Comparison of ENCODE assay signal across 10 mouse cellular contexts in the genomic region with DNA sequence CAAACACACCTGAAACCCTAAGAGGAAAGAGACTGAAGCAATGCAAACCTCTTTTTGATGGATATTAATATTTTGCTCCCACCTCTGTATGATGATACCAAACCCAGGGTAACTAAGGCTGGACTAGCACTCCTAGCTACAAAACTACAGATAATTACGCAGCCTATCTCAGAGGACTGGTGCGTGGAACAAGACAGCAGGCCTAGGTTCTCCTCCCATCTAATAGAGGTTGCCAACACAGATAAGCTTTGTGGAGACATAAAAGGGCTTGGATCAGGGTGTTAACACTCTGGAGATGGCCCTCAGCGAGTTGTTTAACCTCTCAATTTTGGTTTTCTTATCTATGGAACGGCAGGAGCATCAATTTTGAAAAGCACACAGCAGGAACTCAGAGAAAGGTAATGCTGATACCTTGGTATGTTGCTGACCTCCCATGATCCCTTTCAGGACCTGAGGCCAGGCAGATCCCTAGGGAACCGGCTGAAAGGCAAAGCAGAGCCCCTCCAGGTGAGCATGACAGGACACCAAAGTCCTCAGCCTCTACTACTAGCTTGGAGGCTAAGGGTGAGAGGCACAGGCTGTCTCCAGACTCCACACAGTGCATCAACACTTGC. TPM values are rescaled to one million over a fixed set of nuclear protein-coding genes. Genes with fewer than 3 reads are reported as not detected.
DNase-seq lines count a peak whose midpoint lies in the region; ATAC-seq and TF ChIP-seq lines count a peak whose summit lies in the region.
"Had no signal": no experiment of that assay in that cellular context is flagged by ENCODE, and none has a peak within 500 bp of the region (broad histone marks: within the 10 kb centered on the region; RNA-seq: fewer than 3 reads in every experiment).

No protein-coding gene starts in this region.

- no peaks in the 10 kb centered on the region for H3K9me3 ChIP-seq in forebrain, embryonic 11.5 days (ENCODE audit: control insufficient read depth, low read length)
- no peaks in the 10 kb centered on the region for H3K9me3 ChIP-seq in forebrain, embryonic 15.5 days
- no peaks in the 10 kb centered on the region for H3K9me3 ChIP-seq in kidney, embryonic 14.5 days (ENCODE audit: control insufficient read depth, low read length)
- H3K9me3 ChIP-seq in liver, embryonic 12.5 days (replicated peaks): no peaks in the 10 kb centered on the region
- H3K9me3 ChIP-seq: megakaryocyte, embryonic 14.5 days had no signal

- peak; percentile 23 for DNase-seq in forebrain, embryonic 11.5 days (ENCODE audit: low spot score)
- DNase-seq in kidney, postnatal 25 days: no peak
- peak; percentile 11 for DNase-seq in neural tube, embryonic 10.5 days (ENCODE audit: extremely low spot score, low spot score)
- DNase-seq in testis, postnatal 14 days (ENCODE audit: low spot score): no peak
- DNase-seq in kidney, adult 2 months: no peak
- DNase-seq: thymus, postnatal 4 days had no signal

- TF ChIP-seq CTCF in kidney, adult 2 months (conservative IDR thresholded peaks at IDR 0.05; ENCODE audit: insufficient read depth, insufficient read length, low read depth, low read length): no peak

- H3K4me3 ChIP-seq in forebrain, embryonic 11.5 days (ENCODE audit: low read depth, low read length): no peak overlapping the region
- H3K4me3 ChIP-seq in forebrain, embryonic 15.5 days: no peak overlapping the region
- no peak overlapping the region for H3K4me3 ChIP-seq in kidney, embryonic 14.5 days (ENCODE audit: low read length)
- no peak overlapping the region for H3K4me3 ChIP-seq in liver, embryonic 12.5 days
- H3K4me3 ChIP-seq in kidney, adult 2 months (ENCODE audit: insufficient read depth, low read depth, low read length): no peak overlapping the region
- H3K4me3 ChIP-seq: megakaryocyte, embryonic 14.5 days had no signal

- no peak for TF ChIP-seq POLR2A in kidney, adult 2 months (IDR thresholded peaks at IDR 0.05; ENCODE audit: low read depth, low read length)

- no peak overlapping the region for H3K27ac ChIP-seq in forebrain, embryonic 11.5 days (ENCODE audit: low read depth, low read length)
- H3K27ac ChIP-seq in forebrain, embryonic 15.5 days (replicated peaks): no peak overlapping the region
- H3K27ac ChIP-seq in kidney, embryonic 14.5 days (ENCODE audit: low read depth, low read length): 0 out of 2 replicates have a peak overlapping the region, but pooled peaks have one; percentile 6
- H3K27ac ChIP-seq in liver, embryonic 12.5 days: no peak overlapping the region
- H3K27ac ChIP-seq in kidney, adult 2 months (ENCODE audit: insufficient read depth, low read depth, low read length): no peak overlapping the region

- no peak overlapping the region; the same call in 1 of the 2 replicates for H3K9ac ChIP-seq in forebrain, embryonic 11.5 days (ENCODE audit: low read length)
- H3K9ac ChIP-seq in forebrain, embryonic 15.5 days (replicated peaks): no peak overlapping the region
- H3K9ac ChIP-seq in kidney, embryonic 14.5 days (ENCODE audit: low read depth, low read length): no peak overlapping the region
- H3K9ac ChIP-seq in liver, embryonic 12.5 days: no peak overlapping the region

- WGBS in forebrain, embryonic 11.5 days: 41% methylated on average over 5 of the region's 5 CpGs
- WGBS in forebrain, embryonic 15.5 days: 50% methylated on average over 5 of the region's 5 CpGs
- 58% methylated on average over 5 of the region's 5 CpGs for WGBS in kidney, embryonic 14.5 days
- 17% methylated on average over 5 of the region's 5 CpGs for WGBS in liver, embryonic 12.5 days (ENCODE audit: insufficient replicate concordance)
- 77% methylated on average over 5 of the region's 5 CpGs for WGBS in kidney, adult 2 months

- no peak for ATAC-seq in forebrain, embryonic 11.5 days (replicated peaks; ENCODE audit: low FRiP score)
- ATAC-seq in forebrain, embryonic 15.5 days (replicated peaks): no peak
- no peak for ATAC-seq in kidney, embryonic 14.5 days (ENCODE audit: low FRiP score, low TSS enrichment)
- ATAC-seq in liver, embryonic 12.5 days: peak; percentile 73

- no peaks in the 10 kb centered on the region for H3K36me3 ChIP-seq in forebrain, embryonic 11.5 days (ENCODE audit: control insufficient read depth, insufficient read depth, low read length)
- no peaks in the 10 kb centered on the region for H3K36me3 ChIP-seq in forebrain, embryonic 15.5 days
- H3K36me3 ChIP-seq in kidney, embryonic 14.5 days (ENCODE audit: control insufficient read depth, insufficient read depth, low read length): peaks cover 2% of the 10 kb centered on the region; the same call in 1 of the 2 replicates
- no peaks in the 10 kb centered on the region for H3K36me3 ChIP-seq in liver, embryonic 12.5 days
- no peaks in the 10 kb centered on the region for H3K36me3 ChIP-seq in kidney, adult 2 months (ENCODE audit: control insufficient read depth, insufficient read depth, low read length)

- H3K4me2 ChIP-seq in forebrain, embryonic 11.5 days (ENCODE audit: low read depth, low read length, severe bottlenecking): no peak overlapping the region
- H3K4me2 ChIP-seq in forebrain, embryonic 15.5 days (replicated peaks): no peak overlapping the region
- no peak overlapping the region for H3K4me2 ChIP-seq in kidney, embryonic 14.5 days (replicated peaks; ENCODE audit: low read depth, low read length)
- no peak overlapping the region for H3K4me2 ChIP-seq in liver, embryonic 12.5 days

- peaks cover 29% of the 10 kb centered on the region for H3K4me1 ChIP-seq in forebrain, embryonic 11.5 days (replicated peaks; ENCODE audit: control insufficient read depth, insufficient read depth, low read length)
- peaks cover 62% of the 10 kb centered on the region for H3K4me1 ChIP-seq in forebrain, embryonic 15.5 days
- H3K4me1 ChIP-seq in kidney, embryonic 14.5 days (ENCODE audit: control insufficient read depth, insufficient read depth, low read length): peaks cover 61% of the 10 kb centered on the region
- peaks cover 53% of the 10 kb centered on the region for H3K4me1 ChIP-seq in liver, embryonic 12.5 days
- no peaks in the 10 kb centered on the region for H3K4me1 ChIP-seq in kidney, adult 2 months (ENCODE audit: control insufficient read depth, insufficient read depth, low read length)

- no peaks in the 10 kb centered on the region for H3K27me3 ChIP-seq in forebrain, embryonic 11.5 days (ENCODE audit: control insufficient read depth, insufficient read depth, low read length)
- H3K27me3 ChIP-seq in forebrain, embryonic 15.5 days: no peaks in the 10 kb centered on the region
- H3K27me3 ChIP-seq in kidney, embryonic 14.5 days (ENCODE audit: control insufficient read depth, insufficient read depth, low read length): no peaks in the 10 kb centered on the region
- peaks cover 33% of the 10 kb centered on the region for H3K27me3 ChIP-seq in liver, embryonic 12.5 days (replicated peaks)
- H3K27me3 ChIP-seq in kidney, adult 2 months (replicated peaks; ENCODE audit: control insufficient read depth, insufficient read depth, low read length): no peaks in the 10 kb centered on the region

RNA-seq across cellular contexts. Expression of gene Kirrel, which starts 5.0 kb away (rescaled TPM):
- 10.2 and 10.6 TPM in 2 replicates for polyA plus RNA-seq in forebrain, embryonic 11.5 days (2014; fragmentation: Nextera tagmentation; extraction: Ambion mirVana)
- 5.0 and 5.7 TPM in 2 replicates for polyA plus RNA-seq in forebrain, embryonic 15.5 days (2015; fragmentation: Nextera tagmentation; extraction: Ambion mirVana)
- 11.1 and 14.2 TPM in 2 replicates for polyA plus RNA-seq in kidney, embryonic 14.5 days (2014; fragmentation: Nextera tagmentation; extraction: Ambion mirVana)
- 2.4 and 2.7 TPM in 2 replicates for polyA plus RNA-seq in liver, embryonic 12.5 days (2016; fragmentation: Nextera tagmentation; extraction: Ambion mirVana)
- polyA plus RNA-seq in kidney, adult 2 months (2012; rRNA removed): 10.0 and 10.2 TPM in 2 replicates

Comparison
In these comparisons a context has a peak if more than half of its experiments do, and no peak if none do; other contexts are left out.
1. DNase-seq: peak in forebrain, embryonic 11.5 days (single experiment) and neural tube, embryonic 10.5 days (single experiment); none in kidney, postnatal 25 days (0 of 2), testis, postnatal 14 days (single experiment) and kidney, adult 2 months (single experiment).